Mouse (Mus musculus) c-Kit-negative CD71-positive TER-119-positive erythroid progenitor cells, embryonic 14.5 days (primary cell): Measurements from ENCODE around the gene Rps28.
"Not testable (repeated sequence)": the region's sequence is repeated elsewhere in the genome, so short reads cannot be mapped to it uniquely, and the experiment has no call there.

ENCODE experiments used
- DNase-seq: peaks from one replicate; pipeline ENCODE4 v3.0.0-alpha.2; 2013; ENCODE audit warnings: low read depth, low spot score

Rps28 gene

DNA sequence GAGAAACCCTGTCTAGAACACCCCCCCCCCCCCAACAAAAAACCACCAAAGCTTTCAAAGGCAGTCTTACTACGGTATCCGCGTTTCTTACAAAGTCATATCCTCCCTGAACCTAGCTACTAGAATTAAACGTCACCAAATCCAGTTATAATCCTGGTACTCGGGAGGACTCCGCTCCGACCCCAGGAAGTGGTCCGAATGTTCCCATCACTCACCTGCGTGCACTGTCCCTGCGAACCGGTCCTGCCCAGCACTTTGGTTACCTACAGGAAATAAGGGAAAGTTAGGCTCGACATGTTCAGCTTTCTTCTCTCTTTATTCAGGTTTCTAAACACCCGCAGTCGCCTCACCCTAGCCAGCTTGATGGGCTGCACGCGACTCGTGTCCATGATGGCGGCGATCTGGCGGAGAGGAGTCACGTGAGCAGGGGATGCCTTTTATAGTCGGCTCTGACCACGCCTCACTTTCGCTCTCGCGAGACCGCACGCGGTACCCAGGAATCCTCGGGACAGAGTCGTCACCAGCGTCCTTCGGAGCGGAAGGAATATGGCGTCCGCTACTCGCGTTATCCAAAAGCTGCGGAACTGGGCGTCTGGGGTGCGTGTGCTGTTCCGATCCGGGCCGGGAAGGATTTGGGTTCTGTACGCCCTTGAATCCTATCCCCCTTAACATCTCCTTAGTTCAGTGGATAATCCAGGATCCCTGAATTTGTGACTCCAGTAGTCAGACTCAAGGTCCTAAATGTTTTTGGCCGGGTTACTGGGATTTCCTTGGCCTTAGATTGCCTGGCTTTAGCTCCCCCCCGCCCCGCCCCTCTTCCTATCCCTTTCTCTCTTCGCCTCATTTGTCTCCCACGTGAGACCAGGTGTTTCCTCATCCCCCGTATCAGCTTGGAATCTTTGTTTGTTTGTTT is at the start of gene Rps28, which contains the start of gene Ndufa7:
Gene Rps28 (minus strand): TSS at position 479 of the 913 bp plus-strand sequence.
Gene Ndufa7 (plus strand): TSS at position 489 of the 913 bp plus-strand sequence.
- peak; percentile 95 for DNase-seq

GRCm38 (mm10) chr17:33873537-33873936 is 49.2 kb upstream of the Rps28 start, which contains the start of gene Gm7029:
Gene Gm7029, plus strand, starts transcription at chr17:33873837.
- DNase-seq = not testable (repeated sequence)

- DNase-seq = peak; percentile 36
Measured at GRCm38 (mm10) chr17:33865330-33866030, 41.1 kb upstream of the Rps28 start.

GRCm38 (mm10) chr17:33857816-33858215 is 33.5 kb upstream of the Rps28 start:
- no peak for DNase-seq

GRCm38 (mm10) chr17:33851331-33851730 is 27.0 kb upstream of the Rps28 start:
- no peak for DNase-seq

- no peak for DNase-seq
Measured at GRCm38 (mm10) chr17:33848139-33848538, 23.8 kb upstream of the Rps28 start.

DNA sequence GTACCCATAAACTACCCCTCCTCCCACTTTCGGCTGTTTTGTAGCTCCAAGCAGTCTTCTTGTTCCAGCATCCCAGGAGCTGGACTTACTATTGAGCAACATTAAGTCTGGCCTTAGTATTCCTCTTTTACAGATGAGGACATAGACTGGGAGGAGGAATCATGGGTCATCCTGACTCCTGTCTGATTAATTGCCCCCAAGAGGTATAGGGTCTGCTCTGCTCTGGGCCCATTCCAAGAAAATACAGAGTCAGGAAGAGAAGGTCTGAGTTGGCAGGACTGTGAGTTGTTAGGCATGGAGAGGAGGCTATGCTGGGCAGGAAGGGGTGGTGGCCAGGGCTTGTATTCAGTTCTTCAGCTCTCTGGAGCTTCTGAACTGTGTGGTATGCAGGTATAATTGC is 19.8 kb upstream of the Rps28 start:
- no peak for DNase-seq

DNA sequence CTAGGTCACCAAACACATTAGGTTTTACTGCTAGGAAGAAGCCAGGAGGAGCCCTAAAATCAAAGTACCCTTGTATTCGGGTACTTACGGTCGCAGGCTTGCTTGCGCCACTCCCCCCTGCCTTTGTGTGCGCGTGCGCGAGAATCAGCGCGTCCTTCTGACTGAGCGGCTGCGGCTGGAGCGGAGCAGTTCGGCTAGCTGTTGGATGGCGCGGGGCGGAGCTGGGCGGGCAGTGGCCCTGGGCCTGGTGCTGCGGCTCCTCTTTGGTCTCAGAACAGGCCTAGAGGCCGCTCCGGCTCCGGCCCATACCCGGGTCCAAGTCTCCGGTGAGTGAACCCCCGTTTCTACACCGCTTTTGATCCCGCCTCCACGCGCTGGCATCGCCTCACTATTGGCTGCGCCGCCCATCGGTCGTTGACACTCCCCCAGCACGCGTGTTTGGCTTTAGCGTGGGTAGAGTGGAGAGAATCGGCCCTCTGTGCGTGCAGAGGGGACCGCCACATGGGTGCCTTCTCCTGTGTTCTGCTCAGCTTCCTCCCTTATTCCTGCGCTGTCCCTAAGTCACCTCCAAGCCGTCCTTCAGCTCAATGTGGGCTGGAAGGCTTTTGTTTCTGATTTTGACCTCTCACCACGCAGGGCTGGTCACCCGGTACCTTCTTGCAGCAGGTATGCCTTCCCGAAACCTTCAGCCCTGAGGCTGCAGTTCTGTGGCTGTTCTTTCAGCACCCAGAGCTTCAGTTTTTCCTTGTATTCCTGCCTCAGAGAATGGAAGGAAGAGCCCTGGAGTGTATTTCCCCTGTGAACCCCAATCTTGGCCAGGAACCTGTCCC is 18.8 kb upstream of the Rps28 start, which contains the start of gene Cd320:
Gene Cd320 (plus strand): TSS at position 126 of the 830 bp plus-strand sequence.
- peak; percentile 78 for DNase-seq

GRCm38 (mm10) chr17:33829561-33829960 is 5.2 kb upstream of the Rps28 start:
- no peak for DNase-seq

- no peak for DNase-seq
Measured at GRCm38 (mm10) chr17:33828892-33829291, 4.5 kb upstream of the Rps28 start.

DNA sequence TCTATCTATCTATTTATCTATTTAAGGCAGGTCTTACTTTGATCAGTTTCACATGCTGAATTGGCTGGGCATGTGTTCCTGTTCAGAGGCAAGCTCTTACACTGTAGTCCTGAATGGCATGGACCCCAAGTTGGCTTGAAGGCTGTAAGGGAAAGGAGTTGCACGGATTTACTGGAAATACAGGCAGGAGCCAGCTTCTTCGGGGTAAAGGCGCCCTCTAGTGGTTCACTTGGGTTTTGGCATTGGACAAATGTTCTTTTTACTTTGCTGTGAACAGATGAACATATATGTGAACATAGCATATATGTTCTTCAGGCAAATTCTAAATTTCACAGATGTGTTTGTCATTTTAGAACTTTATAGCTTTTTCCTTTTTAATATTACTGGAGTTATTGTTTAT is 2.5 kb upstream of the Rps28 start:
- DNase-seq = peak; percentile 68

DNA sequence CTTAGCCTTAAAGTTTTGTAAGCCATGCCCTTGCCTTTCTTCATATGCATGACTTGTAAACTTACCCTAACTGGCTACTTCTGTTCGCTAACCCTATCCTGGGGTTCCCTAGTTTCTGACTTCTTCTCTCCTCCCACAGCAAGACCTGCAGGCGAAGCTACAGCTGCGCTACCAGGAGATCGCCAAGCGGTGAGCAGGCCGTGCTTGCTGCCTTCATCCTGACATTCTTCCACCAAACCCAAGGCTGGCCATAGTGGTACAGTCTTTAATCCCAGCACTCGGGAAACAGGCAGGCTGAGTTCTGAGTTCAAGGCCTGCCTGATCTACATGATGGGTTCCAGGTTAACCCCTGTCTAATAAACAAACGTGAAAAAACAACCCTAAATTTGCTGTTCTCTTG is 1.1 kb upstream of the Rps28 start:
- no peak for DNase-seq

- DNase-seq = not testable (repeated sequence)
Measured at GRCm38 (mm10) chr17:33824997-33825330, 602 bp upstream of the Rps28 start.

- not testable (repeated sequence) for DNase-seq
Measured at GRCm38 (mm10) chr17:33823171-33823570, 1.2 kb downstream of the Rps28 start.

DNA sequence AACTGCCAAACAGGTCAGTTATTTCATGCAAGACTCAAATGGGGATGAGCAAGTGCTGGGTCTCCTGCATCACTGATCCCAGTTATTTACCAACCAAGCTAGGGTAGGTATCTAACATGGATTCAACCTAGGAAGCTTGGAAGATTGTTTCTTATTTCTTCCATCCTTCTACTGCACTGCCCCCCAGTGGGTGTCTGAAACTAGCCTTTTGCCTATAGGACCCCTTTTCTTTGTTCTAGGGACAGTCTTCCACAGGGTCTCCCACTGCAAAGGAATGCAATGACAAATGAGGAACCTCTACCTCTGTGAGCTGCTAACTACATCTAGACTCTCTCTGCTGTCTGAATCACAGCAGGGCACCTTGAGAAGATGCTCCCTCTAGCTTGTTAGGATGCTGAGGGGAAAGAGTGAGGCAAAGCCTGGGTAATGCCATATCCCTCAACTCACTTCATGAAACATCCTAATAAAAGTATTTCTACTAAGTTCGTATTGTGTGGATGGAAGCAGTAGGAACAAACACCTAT is 1.9 kb downstream of the Rps28 start:
- no peak for DNase-seq

GRCm38 (mm10) chr17:33817969-33818643 is 6.3 kb downstream of the Rps28 start:
- DNase-seq = no peak

GRCm38 (mm10) chr17:33817184-33817968 is 7.0 kb downstream of the Rps28 start:
- DNase-seq = peak; percentile 82

- no peak for DNase-seq
Measured at GRCm38 (mm10) chr17:33816612-33817011, 7.8 kb downstream of the Rps28 start.

DNA sequence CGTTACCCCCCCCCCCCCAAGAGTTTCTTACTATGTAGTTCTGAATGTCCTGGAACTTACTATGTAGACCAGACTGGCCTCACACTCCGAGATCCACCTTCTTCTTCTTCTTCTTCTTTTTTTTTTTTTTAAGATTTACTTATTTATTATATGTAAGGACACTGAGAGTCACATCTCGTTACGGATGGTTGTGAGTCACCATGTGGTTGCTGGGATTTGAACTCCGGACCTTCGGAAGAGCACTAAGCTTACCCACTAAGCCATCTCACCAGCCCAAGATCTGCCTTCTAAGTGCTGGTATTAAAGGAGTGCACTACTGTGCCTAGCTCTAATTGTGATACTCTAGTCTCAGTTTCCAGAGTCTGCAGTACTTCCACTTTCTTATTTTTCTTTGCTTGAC is 9.0 kb downstream of the Rps28 start:
- DNase-seq = no peak

- no peak for DNase-seq
Measured at GRCm38 (mm10) chr17:33812990-33813389, 11.4 kb downstream of the Rps28 start.
